Mouse (Mus musculus): ENCODE measurements around the gene Atp2a2. TPM values are rescaled to one million over a fixed set of nuclear protein-coding genes. Genes with fewer than 3 reads are reported as not detected.

Atp2a2 gene
- 80.9 and 123 TPM in 2 replicates for total RNA-seq (2012; rRNA removed)
- total RNA-seq (2014; rRNA removed), result 59.5 and 61.6 TPM in 2 replicates
- polyA plus RNA-seq (2012; ENCODE audit: insufficient read length, low read depth), result 158 and 159 TPM in 2 replicates

DNA sequence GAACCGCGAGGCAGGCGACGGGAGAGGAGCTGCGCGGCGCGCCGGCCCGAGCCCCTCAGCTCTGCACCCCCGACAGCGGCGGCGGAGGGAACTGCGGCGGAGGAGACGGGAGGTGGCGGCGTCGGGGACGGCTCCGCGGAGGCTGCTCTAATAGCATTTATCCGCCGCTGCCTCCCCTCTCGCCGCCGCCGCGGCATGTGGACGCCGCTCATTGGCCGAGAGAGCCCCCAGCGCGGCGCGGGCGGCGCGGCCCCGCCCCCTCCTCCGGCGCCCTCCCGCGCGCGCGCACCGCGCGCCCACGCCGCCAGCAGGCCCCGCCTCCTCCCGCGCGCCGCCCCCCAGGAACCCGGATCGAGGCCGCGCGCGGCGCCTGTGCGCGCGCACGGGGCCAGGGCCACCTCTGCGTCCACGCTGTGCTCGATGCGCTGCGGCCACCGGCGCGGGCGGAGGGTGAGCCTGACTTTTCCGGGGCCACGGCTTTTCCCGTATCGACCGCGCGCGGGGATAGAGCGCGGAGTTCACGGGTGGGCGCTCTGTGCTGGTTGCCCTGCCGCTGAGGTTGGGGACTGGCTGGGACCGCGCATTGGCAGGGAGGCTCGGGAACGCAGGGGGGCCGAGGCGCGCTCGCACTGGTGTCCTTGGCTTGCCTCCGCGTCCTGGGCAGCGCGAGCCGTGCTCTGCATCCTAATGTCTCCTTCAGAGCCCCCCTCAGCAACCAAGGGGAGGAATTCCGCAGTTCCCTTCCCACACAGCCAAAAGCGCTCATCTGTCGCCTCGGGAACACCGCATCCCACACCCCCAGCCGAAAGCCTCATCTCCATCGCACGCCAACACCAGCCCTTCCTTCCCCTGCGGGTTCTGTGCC, at the start of gene Atp2a2:
Atp2a2 (minus strand) TSS at position 149 of the 865 bp plus-strand sequence.
- Histone ChIP-seq H3K27ac (ENCODE audit: insufficient read depth, low read depth) (peak within 1 kb of the TSS; percentile 82), H3K79me2 (replicated peaks; ENCODE audit: control insufficient read depth, extremely low read depth, insufficient read depth, poor library complexity, severe bottlenecking) (peaks cover 27% of the 10 kb centered on the region), H3K36me3 (replicated peaks in 1 of 2; ENCODE audit: control insufficient read depth in 1 of 2, insufficient read depth in 1 of 2, low read length in 1 of 2) (peaks cover 0 to 13% of the 10 kb centered on the region in 2 experiments), H3K4me2 (ENCODE audit: insufficient read depth, low read depth, poor library complexity, severe bottlenecking) (peak within 1 kb of the TSS; percentile 67), H3K9me3 (replicated peaks; ENCODE audit: low read length) (peaks cover 6% of the 10 kb centered on the region), H3K9ac (ENCODE audit: insufficient read depth, low read depth) (peak within 1 kb of the TSS; percentile 87), H3K27me3 (replicated peaks) (no peaks in the 10 kb centered on the region), H3K4me3 (replicated peaks in 1 of 3; ENCODE audit: low read depth in 2 of 3, low read length in 2 of 3, poor library complexity in 1 of 3) (peak within 1 kb of the TSS; percentile 74 to 97 (median 96)), H3K4me1 (ENCODE audit: control insufficient read depth in 1 of 2, insufficient read depth in 2 of 2) (peaks cover 3 to 36% of the 10 kb centered on the region in 2 experiments)
- dilution Hi-C loops (cut with MboI; ENCODE audit: extremely low pct_ligation_motif_present, extremely low pct_unique_long_range_greater_than_20kb, low sequenced_read_pairs), result no loop called here
- TF ChIP-seq ELF1 (IDR thresholded peaks at IDR 0.05; ENCODE audit: low read depth, low read length), result peak; percentile 11; the same call in 1 of the 2 replicates
- 0 out of 2 replicates have a peak, but pooled peaks have one; percentile 61 for TF ChIP-seq CHD1 (IDR thresholded peaks at IDR 0.05; ENCODE audit: low read depth, low read length)
- TF ChIP-seq NELFE (IDR thresholded peaks at IDR 0.05; ENCODE audit: low read depth, low read length), result peak; percentile 90
- peak; percentile 94 for TF ChIP-seq POLR2A (IDR thresholded peaks at IDR 0.05; ENCODE audit: low read depth, low read length)
- no peak for TF ChIP-seq RAD21 (IDR thresholded peaks at IDR 0.05; ENCODE audit: low read depth, low read length)
- peak; percentile 72 for TF ChIP-seq MXI1 (IDR thresholded peaks at IDR 0.05; ENCODE audit: low read depth, low read length)
- peak; percentile 67; the same call in 1 of the 2 replicates for TF ChIP-seq TCF12 (IDR thresholded peaks at IDR 0.05; ENCODE audit: low read depth, low read length)
- 0 out of 2 replicates have a peak, but pooled peaks have one; percentile 34 for TF ChIP-seq UBTF (IDR thresholded peaks at IDR 0.05; ENCODE audit: low read depth, low read length)
- TF ChIP-seq CTCF (conservative IDR thresholded peaks at IDR 0.05 in 1 of 2, IDR thresholded peaks at IDR 0.05 in 1 of 2; ENCODE audit: low read depth in 2 of 2, low read length in 2 of 2), result no peak
- peak; percentile 97 for TF ChIP-seq ZMIZ1 (IDR thresholded peaks at IDR 0.05; ENCODE audit: low read depth, low read length)
- TF ChIP-seq NRF1 (IDR thresholded peaks at IDR 0.05; ENCODE audit: low read depth, low read length), result peak; percentile 75
- TF ChIP-seq CHD2 (IDR thresholded peaks at IDR 0.05; ENCODE audit: low read length), result 0 out of 2 replicates have a peak, but pooled peaks have one; percentile 18
- peak; percentile 71 for TF ChIP-seq TBP (conservative IDR thresholded peaks at IDR 0.05; ENCODE audit: low read depth, low read length)
- TF ChIP-seq USF2 (conservative IDR thresholded peaks at IDR 0.05; ENCODE audit: low read depth, low read length), result no peak
- peak; percentile 80 for DNase-seq (ENCODE audit: extremely low read depth)
- in situ Hi-C loops (cut with MboI; ENCODE audit: low pct_ligation_motif_present, low pct_unique_long_range_greater_than_20kb, low sequenced_read_pairs), result loop anchor here (25.0 kb wide), 1 partner anchor 110 kb away; the partner anchor contains the start of gene Ift81

DNA sequence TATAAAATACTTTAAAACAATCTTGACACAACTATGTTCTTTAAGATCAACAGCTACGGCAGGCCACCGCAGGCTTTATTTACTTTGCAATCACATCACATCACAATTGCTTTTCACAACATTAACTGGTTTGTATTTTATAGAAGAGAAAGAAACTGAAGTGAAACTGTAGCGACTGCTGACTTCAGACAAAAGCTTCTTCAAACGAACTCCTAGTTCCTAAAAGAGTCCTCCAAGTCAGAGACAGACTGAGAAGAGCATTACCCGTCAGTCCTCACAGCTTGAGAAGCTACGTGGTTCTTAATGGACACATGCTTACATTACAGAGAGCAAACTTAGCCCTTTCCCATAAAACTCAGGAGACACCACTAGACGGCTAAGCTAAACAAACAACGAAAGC, 48.4 kb upstream of the Atp2a2 start:
- TF ChIP-seq TCF12 (IDR thresholded peaks at IDR 0.05; ENCODE audit: low read depth, low read length) (no peak), E2F4 (IDR thresholded peaks at IDR 0.05; ENCODE audit: insufficient replicate concordance, low read depth, low read length) (no peak), RAD21 (IDR thresholded peaks at IDR 0.05; ENCODE audit: low read depth, low read length) (no peak), MAX (IDR thresholded peaks at IDR 0.05; ENCODE audit: low read length) (0 out of 2 replicates have a peak, but pooled peaks have one; percentile 32), UBTF (IDR thresholded peaks at IDR 0.05; ENCODE audit: low read depth, low read length) (0 out of 2 replicates have a peak, but pooled peaks have one; percentile 29), GABPA (IDR thresholded peaks at IDR 0.05; ENCODE audit: insufficient replicate concordance, low read depth, low read length) (no peak), NELFE (IDR thresholded peaks at IDR 0.05; ENCODE audit: low read depth, low read length) (0 out of 2 replicates have a peak, but pooled peaks have one; percentile 41), MAFK (IDR thresholded peaks at IDR 0.05; ENCODE audit: insufficient replicate concordance, low read length) (0 out of 2 replicates have a peak, but pooled peaks have one; percentile 23)
- dilution Hi-C loops (cut with MboI; ENCODE audit: extremely low pct_ligation_motif_present, extremely low pct_unique_long_range_greater_than_20kb, low sequenced_read_pairs), result no loop called here
- DNase-seq (ENCODE audit: extremely low read depth), result no peak
- Histone ChIP-seq H3K79me2 (replicated peaks; ENCODE audit: control insufficient read depth, extremely low read depth, insufficient read depth, poor library complexity, severe bottlenecking) (no peaks in the 10 kb centered on the region), H3K4me1 (ENCODE audit: control insufficient read depth in 1 of 2, insufficient read depth in 2 of 2) (peaks cover 2 to 4% of the 10 kb centered on the region in 2 experiments; a peak in 3 of 4 replicates), H3K9ac (ENCODE audit: insufficient read depth, low read depth) (peak overlapping the region; percentile 75), H3K4me3 (replicated peaks in 1 of 3; ENCODE audit: low read depth in 2 of 3, low read length in 2 of 3, poor library complexity in 1 of 3) (peak overlapping the region in 1 of 3 experiments; percentile 29), H3K36me3 (replicated peaks in 1 of 2; ENCODE audit: control insufficient read depth in 1 of 2, insufficient read depth in 1 of 2, low read length in 1 of 2) (no peaks in the 10 kb centered on the region), H3K27ac (ENCODE audit: insufficient read depth, low read depth) (no peak overlapping the region), H3K9me3 (replicated peaks; ENCODE audit: low read length) (no peaks in the 10 kb centered on the region), H3K4me2 (ENCODE audit: insufficient read depth, low read depth, poor library complexity, severe bottlenecking) (peak overlapping the region; percentile 98), H3K27me3 (replicated peaks) (no peaks in the 10 kb centered on the region)
- in situ Hi-C loops (cut with MboI; ENCODE audit: low pct_ligation_motif_present, low pct_unique_long_range_greater_than_20kb, low sequenced_read_pairs), result no loop called here

All from CH12.LX (cell line).